Mouse (Mus musculus): ENCODE measurements around the gene Gm21905. TPM values are rescaled to one million over a fixed set of nuclear protein-coding genes. Genes with fewer than 3 reads are reported as not detected.

The Gm21905 gene
- not detected for total RNA-seq (2021)
- long read RNA-seq, experiment 1 = 0 reads
- long read RNA-seq, experiment 2 = 0 reads

DNA sequence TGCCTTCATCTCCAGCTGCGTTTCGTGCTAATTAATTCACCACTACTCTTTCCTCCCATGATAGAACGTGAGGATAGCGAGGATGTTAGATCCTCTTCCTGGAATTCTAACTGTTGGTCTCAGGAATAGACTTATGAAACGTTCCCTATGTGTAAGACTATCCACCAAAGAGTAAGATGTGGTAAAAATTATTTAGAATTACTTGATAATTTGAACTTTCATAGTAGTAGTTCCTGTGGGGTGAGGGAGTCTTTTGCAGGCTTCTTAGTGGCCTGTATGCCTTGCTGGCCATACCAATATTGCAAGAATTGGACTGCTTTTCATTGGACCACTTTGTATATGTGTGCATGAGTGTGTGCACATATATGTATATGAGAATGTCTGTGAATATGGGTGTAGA is at the start of gene Gm21905:
Gm21905 (minus strand) TSS at position 101 of the 400 bp plus-strand sequence.
- DNase-seq = no peak
- intact Hi-C loops (cut with DNase I) = loop anchor here (10.0 kb wide), 1 partner anchor 192 kb away; no protein-coding TSS in a partner anchor

DNA sequence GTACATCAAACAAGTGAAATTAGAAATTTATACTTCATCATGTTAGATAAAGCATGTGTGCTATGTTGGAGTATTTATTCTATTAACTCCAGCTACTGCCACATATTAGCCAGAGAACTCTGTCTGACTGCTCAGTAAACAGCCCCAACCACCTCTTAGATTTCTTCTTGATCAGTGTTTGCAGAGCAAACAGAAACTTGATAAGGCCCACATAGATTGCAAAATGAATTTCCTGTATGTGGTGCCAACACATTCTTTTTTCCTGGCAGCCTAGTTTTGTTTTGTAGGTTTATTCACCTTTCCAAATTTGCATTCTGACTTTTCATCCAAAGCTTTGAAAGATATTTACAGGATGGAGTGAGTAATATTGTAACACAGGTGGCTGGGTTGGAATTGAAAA is 44.2 kb upstream of the Gm21905 start:
- intact Hi-C loops (cut with DNase I) = no loop called here
- DNase-seq = no peak

DNA sequence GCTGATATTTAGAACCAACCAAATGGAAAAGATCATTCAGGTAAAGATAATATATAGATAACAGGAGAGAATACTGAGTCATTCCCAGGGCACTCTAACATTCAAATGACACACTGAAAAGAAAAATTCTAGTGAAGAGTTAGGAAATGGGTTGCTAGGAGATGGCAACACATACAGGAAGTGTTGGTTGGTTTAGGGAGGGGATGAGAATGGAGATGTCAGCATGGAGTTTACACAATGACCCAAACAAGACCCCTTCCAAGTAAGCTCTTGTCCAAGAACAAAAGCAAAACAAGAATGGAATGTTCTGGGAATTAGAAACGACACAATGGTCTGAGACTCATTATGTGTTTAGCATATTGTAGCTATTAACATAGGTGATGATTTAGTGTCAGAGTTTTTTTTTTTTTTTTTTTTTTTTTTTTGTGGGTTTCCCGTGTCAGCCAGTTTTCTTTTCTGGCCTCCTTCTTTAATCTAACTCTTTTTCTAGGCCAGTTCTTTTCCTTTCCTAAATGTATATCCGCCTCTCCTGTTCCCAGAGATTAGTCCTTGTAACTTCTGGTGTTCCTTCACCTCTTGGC is 35.8 kb upstream of the Gm21905 start:
- DNase-seq = no peak
- intact Hi-C loops (cut with DNase I) = no loop called here

DNA sequence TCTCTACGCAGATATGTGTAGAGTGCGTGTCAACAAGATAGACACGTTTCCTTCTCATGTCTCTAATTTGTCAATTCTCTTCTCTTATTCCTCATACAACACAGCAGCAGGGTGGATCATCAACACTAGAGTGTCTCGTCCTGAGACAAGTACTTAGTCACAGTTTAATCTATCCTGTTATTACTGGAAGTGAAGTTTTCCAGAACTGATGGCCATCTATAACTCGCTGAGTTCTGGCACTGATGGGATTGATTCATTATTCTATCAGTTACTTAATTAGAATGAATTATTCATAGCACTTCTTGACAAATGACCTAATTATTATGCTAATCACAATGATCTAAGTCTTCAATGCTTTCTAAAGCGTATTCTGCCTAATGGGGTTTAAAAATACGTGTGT is 23.3 kb upstream of the Gm21905 start:
- intact Hi-C loops (cut with DNase I) = no loop called here

GRCm38 (mm10) chr5:67961708-67962629 is 15.7 kb upstream of the Gm21905 start:
- intact Hi-C loops (cut with DNase I) = no loop called here
- DNase-seq = no peak

More for the DNA sequence above, 23.3 kb upstream of the Gm21905 start:
- no peak for DNase-seq

GRCm38 (mm10) chr5:67955486-67955885 is 9.3 kb upstream of the Gm21905 start:
- no peak for DNase-seq
- intact Hi-C loops (cut with DNase I) = no loop called here

DNA sequence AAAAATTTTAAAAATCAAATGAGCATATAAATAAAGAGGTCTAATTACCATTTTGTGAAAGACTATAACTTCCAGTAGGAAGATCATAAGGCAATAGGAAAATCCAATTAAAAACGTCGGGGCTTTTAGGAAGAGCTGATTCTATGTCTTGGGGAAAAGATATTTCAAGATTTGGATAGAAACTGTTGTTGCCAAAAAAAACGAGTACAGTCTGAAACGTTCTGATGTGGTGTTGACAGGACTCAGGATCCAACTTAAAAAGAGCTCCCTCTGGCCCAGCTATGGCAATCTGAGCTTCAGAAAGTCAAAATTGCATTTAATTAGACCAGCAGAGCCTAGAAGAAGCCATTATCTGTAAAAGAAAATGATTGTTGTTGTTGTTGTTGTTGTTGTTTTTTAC is 7.9 kb upstream of the Gm21905 start:
- no peak for DNase-seq
- intact Hi-C loops (cut with DNase I) = loop anchor here (5.0 kb wide), 1 partner anchor 48 kb away; no protein-coding TSS in a partner anchor

GRCm38 (mm10) chr5:67948074-67948473 is 1.9 kb upstream of the Gm21905 start:
- intact Hi-C loops (cut with DNase I) = loop anchor here (10.0 kb wide), 1 partner anchor 193 kb away; no protein-coding TSS in a partner anchor
- DNase-seq = no peak

DNA sequence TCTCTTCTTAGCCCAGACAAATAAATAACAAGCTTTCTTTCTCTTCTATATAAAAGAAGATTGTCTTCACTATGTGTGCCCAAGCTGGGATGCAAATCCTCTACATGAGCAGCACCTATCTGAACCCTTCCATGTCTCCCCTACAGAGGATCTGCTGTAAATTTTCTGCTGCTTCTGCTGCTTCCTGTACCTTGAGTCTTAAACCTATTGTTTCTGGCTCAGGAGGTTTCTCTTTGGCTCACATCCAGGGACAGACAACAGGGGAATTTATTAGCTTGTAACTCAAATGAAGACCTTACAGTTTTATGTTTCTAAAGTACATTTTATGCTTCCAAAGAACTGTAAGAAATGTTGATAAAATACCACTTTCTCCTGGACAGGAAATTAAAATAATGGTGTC is 785 bp upstream of the Gm21905 start:
- DNase-seq = no peak
- intact Hi-C loops (cut with DNase I) = loop anchor here (10.0 kb wide), 1 partner anchor 192 kb away; no protein-coding TSS in a partner anchor

- DNase-seq = no peak
- intact Hi-C loops (cut with DNase I) = loop anchor here (10.0 kb wide), 1 partner anchor 189 kb away; no protein-coding TSS in a partner anchor
Observed at GRCm38 (mm10) chr5:67944074-67944785, 2.0 kb downstream of the Gm21905 start.

DNA sequence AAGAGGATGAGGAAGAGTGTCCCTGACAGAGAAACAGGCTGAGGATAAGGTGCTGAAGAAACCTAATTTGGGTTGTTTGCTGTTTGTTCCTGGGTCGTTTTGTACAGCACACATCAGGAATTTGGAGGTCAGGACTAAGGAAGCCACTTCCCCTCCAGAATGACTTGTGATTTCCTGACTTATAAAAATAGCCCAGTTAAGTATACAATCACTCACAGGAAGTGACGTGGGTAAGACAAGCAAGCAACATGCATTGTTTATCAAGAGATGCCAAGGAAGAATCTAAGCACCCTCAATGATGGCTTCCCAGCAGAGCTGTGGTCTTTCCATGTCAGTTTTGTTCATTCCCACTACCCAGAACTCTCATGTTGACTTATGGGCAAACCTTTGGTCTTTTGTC is 3.0 kb downstream of the Gm21905 start:
- intact Hi-C loops (cut with DNase I) = loop anchor here (10.0 kb wide), 1 partner anchor 188 kb away; no protein-coding TSS in a partner anchor
- DNase-seq = no peak

- intact Hi-C loops (cut with DNase I) = loop anchor here (10.0 kb wide), 1 partner anchor 187 kb away; no protein-coding TSS in a partner anchor
- DNase-seq = no peak
Observed at GRCm38 (mm10) chr5:67941369-67941768, 4.9 kb downstream of the Gm21905 start, which contains the start of gene Gm5108. Gm5108 (plus strand) TSS chr5:67941669.

DNA sequence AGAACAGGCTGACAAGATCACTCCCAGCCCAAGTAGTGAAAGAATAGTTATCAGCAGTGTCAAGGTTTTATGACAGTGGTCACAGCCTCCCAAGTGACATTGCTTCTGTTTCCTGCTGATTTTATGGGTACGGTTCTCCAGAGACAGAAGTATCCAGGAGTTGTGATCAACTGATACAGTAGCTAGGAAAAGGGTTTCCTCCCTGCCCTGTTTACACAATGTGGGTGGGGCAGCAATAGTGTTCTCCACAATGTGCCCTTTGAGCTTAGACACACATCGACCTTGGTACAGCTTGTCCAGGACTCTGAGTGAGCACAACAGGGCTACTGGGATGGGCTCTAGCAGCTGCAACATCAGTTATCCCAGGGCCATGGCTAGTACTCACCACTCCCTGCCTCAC is 14.6 kb downstream of the Gm21905 start:
- intact Hi-C loops (cut with DNase I) = no loop called here
- no peak for DNase-seq

DNA sequence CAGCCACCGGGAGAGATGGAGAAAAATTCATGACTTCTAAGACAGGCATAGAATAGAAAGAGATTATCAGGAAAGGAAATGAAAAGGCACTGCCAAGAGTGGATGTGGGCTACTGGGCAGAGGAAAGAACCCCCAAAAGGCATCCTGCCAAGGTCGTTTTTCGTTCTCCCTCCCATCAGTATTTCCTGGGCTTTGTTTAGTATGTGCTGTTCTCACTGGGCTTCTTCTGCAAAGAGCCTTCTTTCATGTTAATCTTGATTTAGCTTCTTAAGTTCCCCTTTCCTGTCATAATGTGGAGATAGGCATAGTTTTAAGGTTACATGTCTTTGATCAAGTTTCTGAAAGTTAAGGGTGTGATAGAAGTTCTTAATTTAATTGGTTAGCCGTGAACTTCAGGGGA is 15.6 kb downstream of the Gm21905 start:
- DNase-seq = no peak
- intact Hi-C loops (cut with DNase I) = no loop called here

GRCm38 (mm10) chr5:67904555-67904954 is 41.7 kb downstream of the Gm21905 start:
- DNase-seq = no peak
- intact Hi-C loops (cut with DNase I) = no loop called here

- no peak for DNase-seq
- intact Hi-C loops (cut with DNase I) = no loop called here
Observed at GRCm38 (mm10) chr5:67898921-67899320, 47.3 kb downstream of the Gm21905 start.

DNA sequence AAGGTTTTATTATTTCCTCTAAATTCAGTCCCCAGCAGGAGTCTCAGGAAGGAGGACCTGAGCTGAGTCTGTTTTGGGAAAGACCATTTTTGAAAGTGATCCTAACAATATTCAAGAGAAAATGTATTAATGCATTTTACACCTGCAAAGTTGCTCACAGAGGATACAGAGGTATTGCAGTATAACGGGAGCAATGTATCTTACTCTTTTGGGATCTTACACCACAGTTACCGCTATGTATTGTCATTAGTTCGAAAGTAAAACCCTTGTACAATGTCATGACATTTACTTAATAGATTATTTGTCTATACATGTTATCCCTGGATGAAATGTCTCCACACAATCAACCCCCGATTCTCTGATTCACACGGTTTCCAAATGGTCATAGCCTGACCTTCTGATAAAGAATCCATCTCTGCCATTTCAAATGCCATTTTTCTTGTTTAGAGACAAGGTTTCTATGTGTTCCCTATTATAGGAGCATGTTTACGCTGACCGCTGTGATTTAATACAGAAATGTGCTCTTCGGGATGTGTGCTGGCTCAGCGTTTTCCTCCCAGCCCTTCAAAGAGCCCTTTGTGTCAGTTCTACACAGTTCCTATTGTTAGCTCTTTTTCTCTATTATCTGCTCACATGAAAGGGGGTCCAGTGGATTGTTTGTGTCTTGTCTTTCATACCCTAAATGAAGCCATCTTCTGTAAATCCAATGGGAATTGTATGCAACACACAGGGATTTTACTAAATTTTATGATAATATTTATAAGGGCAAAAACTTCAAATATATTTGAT is 61.6 kb downstream of the Gm21905 start:
- intact Hi-C loops (cut with DNase I) = no loop called here

DNA sequence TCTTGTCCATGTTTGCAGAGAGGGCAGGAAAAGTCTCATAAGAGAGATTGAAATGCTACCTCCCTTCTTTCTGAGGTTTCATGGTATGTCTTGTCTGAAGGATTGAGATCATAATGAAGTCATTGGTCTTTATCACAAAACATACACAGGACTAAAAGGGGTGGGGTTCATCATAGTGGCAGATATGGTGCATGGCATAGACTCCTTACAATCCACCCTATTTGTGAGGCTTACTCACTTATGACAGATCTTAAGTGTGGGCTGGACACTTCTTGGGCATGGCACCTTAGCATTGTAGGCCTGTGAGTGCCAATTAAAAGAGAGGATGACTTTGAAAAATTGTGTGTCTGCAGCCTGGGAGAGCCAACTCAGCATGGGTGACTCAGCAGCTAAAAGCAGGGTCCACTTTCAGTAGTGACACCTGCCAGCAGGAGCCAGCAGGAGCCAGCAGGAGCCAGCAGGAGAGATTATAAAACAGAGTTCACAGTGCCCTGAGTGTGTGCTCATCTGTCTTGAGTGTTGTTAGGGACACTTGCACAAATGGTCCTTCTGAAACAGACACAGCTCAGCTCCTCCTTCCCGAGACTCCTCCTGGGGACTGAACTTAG is 62.6 kb downstream of the Gm21905 start:
- intact Hi-C loops (cut with DNase I) = no loop called here
- no peak for DNase-seq

More for the DNA sequence above, 61.6 kb downstream of the Gm21905 start:
- no peak for DNase-seq
